Mouse (Mus musculus) lung, postnatal 0 days (tissue): Measurements from ENCODE around the gene Zfp365. TPM values are rescaled to one million over a fixed set of nuclear protein-coding genes. Genes with fewer than 3 reads are reported as not detected.
A peak's percentile ranks its signal among the peaks of the same experiment; 100 is the strongest.

Source experiments
- ATAC-seq: fragments of 200-750 bp; cut with Nextera tagmentation; 2 replicates; pipeline ENCODE4 v1.8.0; 2017; ENCODE audit warnings: moderate library complexity
- DNase-seq: peaks from one replicate; pipeline ENCODE4 v3.0.0-alpha.2; 2016; ENCODE audit warnings: low spot score
- H3K27ac ChIP-seq: fragments of 300-500 bp; sonication (generic); 2 replicates; pipeline ENCODE4 v1.5.1; 2014; ENCODE audit warnings: antibody characterized with exemption, mild to moderate bottlenecking, low read length, mixed read lengths
- H3K27me3 ChIP-seq: fragments of 300-500 bp; sonication (generic); replicated peaks from 2 replicates; pipeline ENCODE4 v1.6.1; 2014; ENCODE audit warnings: low read length, mixed read lengths; ENCODE audit not compliant: insufficient read depth
- H3K36me3 ChIP-seq: fragments of 300-500 bp; sonication (generic); 2 replicates; pipeline ENCODE4 v1.6.1; 2014; ENCODE audit warnings: low read length, mixed read lengths; ENCODE audit not compliant: insufficient read depth
- H3K4me1 ChIP-seq: fragments of 300-500 bp; sonication (generic); 2 replicates; pipeline ENCODE4 v1.6.1; 2014; ENCODE audit warnings: antibody characterized with exemption, low read depth, low read length, mixed read lengths; ENCODE audit not compliant: insufficient read depth
- H3K4me2 ChIP-seq: fragments of 300-500 bp; sonication (generic); replicated peaks from 2 replicates; pipeline ENCODE4 v1.6.1; 2014; ENCODE audit warnings: low read depth, mild to moderate bottlenecking, low read length, moderate library complexity, mixed read lengths
- H3K4me3 ChIP-seq: fragments of 300-500 bp; sonication (generic); 2 replicates; pipeline ENCODE4 v1.5.1; 2014; ENCODE audit warnings: low read depth, low read length
- H3K9ac ChIP-seq: fragments of 300-500 bp; sonication (generic); replicated peaks from 2 replicates; pipeline ENCODE4 v1.6.1; 2014; ENCODE audit warnings: low read depth, mild to moderate bottlenecking
- H3K9me3 ChIP-seq: fragments of 300-500 bp; sonication (generic); 2 replicates; pipeline ENCODE4 v1.6.1; 2016; ENCODE audit warnings: low read length, mixed read lengths
- CTCF ChIP-seq: IDR thresholded peaks from 2 replicates; pipeline ENCODE4 v1.5.1; 2016; ENCODE audit warnings: antibody characterized with exemption, mild to moderate bottlenecking
- EP300 ChIP-seq: IDR thresholded peaks from 2 replicates; pipeline ENCODE4 v1.6.1; 2016; ENCODE audit warnings: antibody characterized with exemption, mild to moderate bottlenecking, control low read depth
- WGBS: fragments of 180-500 bp; shearing (Covaris S2); extraction: QIAGEN DNeasy Blood & Tissue Kit; methylation state at CpG from one replicate; pipeline ENCODE4 v1.1.7; 2014; 5-methylcytosine and 5-hydroxymethylcytosine counted together
- polyA plus RNA-seq: library from polyadenylated mRNA; unstranded; fragments of >200 nt; fragmentation: Nextera tagmentation; extraction: Ambion mirVana; gene quantifications from 2 replicates; pipeline ENCODE4 v1.2.1, GENCODE M21; 2015

Zfp365 gene
- polyA plus RNA-seq, 1 experiment from 2014 or later, result 2.6 TPM

GRCm38 (mm10) chr10:67898949-67899675 is 13.3 kb downstream of the Zfp365 start:
- TF ChIP-seq CTCF (no peak), EP300 (no peak)
- no peaks in the 10 kb centered on the region for H3K27me3 ChIP-seq
- no peaks in the 10 kb centered on the region for H3K9me3 ChIP-seq
- H3K9ac ChIP-seq, result no peak overlapping the region
- H3K27ac ChIP-seq, result no peak overlapping the region
- no peaks in the 10 kb centered on the region for H3K4me1 ChIP-seq
- no peak overlapping the region for H3K4me2 ChIP-seq
- peak; percentile 27 for DNase-seq
- H3K36me3 ChIP-seq, result no peaks in the 10 kb centered on the region
- no peak overlapping the region for H3K4me3 ChIP-seq
- no peak for ATAC-seq
- WGBS, result 72% methylated on average over 4 of the region's 4 CpGs

- H3K27ac ChIP-seq, result no peak overlapping the region
Observed at GRCm38 (mm10) chr10:67898355-67898935, 14.0 kb downstream of the Zfp365 start.

GRCm38 (mm10) chr10:67897281-67897680 is 15.2 kb downstream of the Zfp365 start:
- ATAC-seq, result no peak
- DNase-seq, result no peak
- no peaks in the 10 kb centered on the region for H3K27me3 ChIP-seq
- no peaks in the 10 kb centered on the region for H3K9me3 ChIP-seq
- TF ChIP-seq CTCF, result no peak
- TF ChIP-seq EP300, result no peak
- H3K4me3 ChIP-seq, result no peak overlapping the region
- H3K36me3 ChIP-seq, result no peaks in the 10 kb centered on the region
- H3K4me1 ChIP-seq, result no peaks in the 10 kb centered on the region
- H3K4me2 ChIP-seq, result no peak overlapping the region
- H3K27ac ChIP-seq, result no peak overlapping the region
- no peak overlapping the region for H3K9ac ChIP-seq
- WGBS, result 79% methylated on average over 6 of the region's 6 CpGs

More at GRCm38 (mm10) chr10:67898355-67898935, 14.0 kb downstream of the Zfp365 start:
- no peak overlapping the region for H3K4me3 ChIP-seq
- H3K4me2 ChIP-seq, result no peak overlapping the region
- no peak overlapping the region for H3K9ac ChIP-seq
- no peaks in the 10 kb centered on the region for H3K9me3 ChIP-seq
- H3K27me3 ChIP-seq, result no peaks in the 10 kb centered on the region
- WGBS, result 90% methylated on average over 9 of the region's 9 CpGs
- DNase-seq (no peak), ATAC-seq (no peak)
- no peaks in the 10 kb centered on the region for H3K36me3 ChIP-seq
- no peaks in the 10 kb centered on the region for H3K4me1 ChIP-seq
- TF ChIP-seq EP300, result no peak

- Histone ChIP-seq H3K4me1 (no peaks in the 10 kb centered on the region), H3K36me3 (no peaks in the 10 kb centered on the region), H3K4me2 (no peak overlapping the region), H3K9ac (no peak overlapping the region), H3K4me3 (no peak overlapping the region), H3K27ac (no peak overlapping the region), H3K27me3 (no peaks in the 10 kb centered on the region), H3K9me3 (no peaks in the 10 kb centered on the region)
- WGBS, result 85% methylated on average over 7 of the region's 7 CpGs
- TF ChIP-seq EP300 (no peak), CTCF (no peak)
- DNase-seq (no peak), ATAC-seq (no peak)
Observed at GRCm38 (mm10) chr10:67894683-67895082, 17.8 kb downstream of the Zfp365 start.

- H3K4me3 ChIP-seq, result no peak overlapping the region
- no peak overlapping the region for H3K9ac ChIP-seq
- TF ChIP-seq CTCF, result no peak
- no peak for TF ChIP-seq EP300
- 74% methylated on average over 8 of the region's 8 CpGs for WGBS
- DNase-seq (no peak), ATAC-seq (no peak)
- no peaks in the 10 kb centered on the region for H3K9me3 ChIP-seq
- H3K4me1 ChIP-seq, result no peaks in the 10 kb centered on the region
- no peak overlapping the region for H3K4me2 ChIP-seq
- H3K27ac ChIP-seq, result no peak overlapping the region
- no peaks in the 10 kb centered on the region for H3K27me3 ChIP-seq
- no peaks in the 10 kb centered on the region for H3K36me3 ChIP-seq
Observed at GRCm38 (mm10) chr10:67894059-67894458, 18.4 kb downstream of the Zfp365 start.

- Histone ChIP-seq H3K4me3 (no peak overlapping the region), H3K9ac (no peak overlapping the region), H3K27ac (no peak overlapping the region), H3K9me3 (no peaks in the 10 kb centered on the region), H3K36me3 (no peaks in the 10 kb centered on the region), H3K27me3 (no peaks in the 10 kb centered on the region), H3K4me1 (no peaks in the 10 kb centered on the region), H3K4me2 (no peak overlapping the region)
- WGBS, result 82% methylated on average over 10 of the region's 10 CpGs
- ATAC-seq, result no peak
- DNase-seq, result no peak
- TF ChIP-seq CTCF (no peak), EP300 (no peak)
Observed at GRCm38 (mm10) chr10:67893226-67893625, 19.2 kb downstream of the Zfp365 start.
